Mouse (Mus musculus): Measurements from ENCODE around the gene Gramd4. TPM values are rescaled to one million over a fixed set of nuclear protein-coding genes. Genes with fewer than 3 reads are reported as not detected.

Gramd4 gene
- polyA plus RNA-seq, 1 experiment: 15.0 TPM

DNA sequence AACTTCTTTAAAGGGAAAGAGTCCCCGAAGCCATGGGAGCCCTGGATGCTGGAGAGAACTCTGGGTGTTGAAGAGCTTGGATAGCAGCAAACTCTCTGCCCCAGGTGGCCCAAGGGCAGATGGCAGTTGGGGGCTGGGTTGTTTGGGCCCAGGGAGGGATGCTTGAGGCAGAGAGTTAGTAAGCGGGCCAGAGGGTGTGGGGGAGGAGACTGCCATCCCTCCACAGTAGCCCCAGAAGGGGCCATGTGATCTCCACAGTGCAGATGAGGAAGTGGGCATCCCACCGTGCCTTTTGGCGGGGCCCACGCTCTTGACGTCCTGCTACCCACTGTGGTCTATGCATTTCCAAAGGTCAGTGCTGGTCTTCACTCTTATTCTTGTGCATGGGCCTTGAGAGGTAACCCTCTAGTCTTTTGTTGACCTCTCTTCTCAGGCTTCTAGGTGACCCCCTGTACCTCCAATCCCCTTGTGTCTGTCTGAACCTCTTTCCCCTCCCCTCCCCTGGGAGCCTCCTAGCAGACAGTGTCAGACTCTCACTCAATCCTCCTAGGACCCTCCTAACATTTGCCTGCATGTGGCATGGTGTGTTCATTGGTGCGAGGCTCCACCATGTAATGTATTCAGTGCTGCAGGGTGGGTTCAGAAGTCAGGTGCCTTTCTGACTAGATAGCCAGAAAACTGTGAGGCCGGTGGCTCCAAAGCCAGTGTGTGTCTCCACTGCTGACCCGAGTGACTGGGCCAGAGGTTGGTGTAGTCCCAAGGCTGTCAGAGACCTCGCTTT is 11.7 kb downstream of the Gramd4 start:
- H3K36me3 ChIP-seq (ENCODE audit: control insufficient read depth, insufficient read depth): no peaks in the 10 kb centered on the region
- H3ac ChIP-seq (ENCODE audit: control insufficient read depth, insufficient read length): no peak overlapping the region
- H3K4me3 ChIP-seq: no peak overlapping the region
- H3K79me2 ChIP-seq (ENCODE audit: control insufficient read depth, insufficient read depth): peaks cover 45% of the 10 kb centered on the region
- no peak overlapping the region for H3K4me2 ChIP-seq (ENCODE audit: low read depth)
- H3K27me3 ChIP-seq (ENCODE audit: control insufficient read depth, insufficient read depth, insufficient read length): no peaks in the 10 kb centered on the region
- TF ChIP-seq REST (IDR thresholded peaks at IDR 0.05; ENCODE audit: insufficient read depth, insufficient read length) (no peak), MAX (IDR thresholded peaks at IDR 0.05; ENCODE audit: low read depth) (no peak), TCF12 (IDR thresholded peaks at IDR 0.05; ENCODE audit: insufficient read depth, poor library complexity, severe bottlenecking) (no peak), E2F4 (IDR thresholded peaks at IDR 0.05; ENCODE audit: insufficient read depth) (no peak), USF1 (IDR thresholded peaks at IDR 0.05; ENCODE audit: low read depth) (no peak), TCF3 (IDR thresholded peaks at IDR 0.05; ENCODE audit: insufficient read length, low read depth) (no peak), MYOD1 (IDR thresholded peaks at IDR 0.05; ENCODE audit: control insufficient read depth in 1 of 3, insufficient read length in 2 of 3, low read depth in 2 of 3) (no peak), SRF (IDR thresholded peaks at IDR 0.05; ENCODE audit: control insufficient read depth, insufficient read length, low read depth) (no peak), POLR2A (IDR thresholded peaks at IDR 0.05; ENCODE audit: insufficient read length, low read depth) (no peak), CEBPB (IDR thresholded peaks at IDR 0.05; ENCODE audit: insufficient read depth, poor library complexity, severe bottlenecking) (no peak), POLR2AphosphoS2 (IDR thresholded peaks at IDR 0.05; ENCODE audit: insufficient read length, low read depth) (no peak), MYOG (IDR thresholded peaks at IDR 0.05; ENCODE audit: control insufficient read depth in 1 of 3, insufficient read depth in 1 of 3, insufficient read length in 2 of 3, low read depth in 2 of 3) (no peak)

- TF ChIP-seq E2F4 (IDR thresholded peaks at IDR 0.05; ENCODE audit: insufficient read depth): no peak
- no peak for TF ChIP-seq TCF12 (IDR thresholded peaks at IDR 0.05; ENCODE audit: insufficient read depth, poor library complexity, severe bottlenecking)
- no peak for TF ChIP-seq POLR2A (IDR thresholded peaks at IDR 0.05; ENCODE audit: insufficient read length, low read depth)
- TF ChIP-seq USF1 (IDR thresholded peaks at IDR 0.05; ENCODE audit: low read depth): no peak
- TF ChIP-seq MAX (IDR thresholded peaks at IDR 0.05; ENCODE audit: low read depth): no peak
- TF ChIP-seq POLR2AphosphoS2 (IDR thresholded peaks at IDR 0.05; ENCODE audit: insufficient read length, low read depth): no peak
- TF ChIP-seq SRF (IDR thresholded peaks at IDR 0.05; ENCODE audit: control insufficient read depth, insufficient read length, low read depth): no peak
- no peak for TF ChIP-seq MYOG (IDR thresholded peaks at IDR 0.05; ENCODE audit: control insufficient read depth in 1 of 3, insufficient read depth in 1 of 3, insufficient read length in 2 of 3, low read depth in 2 of 3)
- no peak for TF ChIP-seq MYOD1 (IDR thresholded peaks at IDR 0.05; ENCODE audit: control insufficient read depth in 1 of 3, insufficient read length in 2 of 3, low read depth in 2 of 3)
- no peak for TF ChIP-seq CEBPB (IDR thresholded peaks at IDR 0.05; ENCODE audit: insufficient read depth, poor library complexity, severe bottlenecking)
- no peak for TF ChIP-seq REST (IDR thresholded peaks at IDR 0.05; ENCODE audit: insufficient read depth, insufficient read length)
- no peak for TF ChIP-seq TCF3 (IDR thresholded peaks at IDR 0.05; ENCODE audit: insufficient read length, low read depth)
- no peak overlapping the region for H3K4me3 ChIP-seq
- H3K36me3 ChIP-seq (ENCODE audit: control insufficient read depth, insufficient read depth): no peaks in the 10 kb centered on the region
Measured at GRCm38 (mm10) chr15:86070368-86070767, 12.9 kb downstream of the Gramd4 start.

DNA sequence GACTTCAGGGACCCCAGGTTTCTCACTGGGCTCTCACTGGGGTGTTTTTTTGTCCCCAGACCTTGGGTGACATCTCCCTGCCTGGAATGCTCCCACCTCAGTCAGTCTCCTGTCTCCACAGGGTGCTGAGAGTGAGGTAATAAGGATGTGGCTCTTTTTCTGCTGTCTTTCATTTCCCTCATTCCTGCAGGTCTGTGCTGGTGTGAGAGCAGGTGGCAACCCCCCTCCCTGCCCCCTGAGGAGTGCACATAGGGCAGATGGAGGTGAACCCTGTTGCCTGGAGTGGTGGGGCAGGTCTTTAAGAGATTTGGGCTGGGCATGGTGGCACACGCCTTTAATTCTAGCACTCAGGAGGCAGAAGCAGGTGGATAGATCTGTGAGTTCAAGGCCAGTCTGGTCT is 13.7 kb downstream of the Gramd4 start:
- Histone ChIP-seq H3K79me2 (ENCODE audit: control insufficient read depth, insufficient read depth) (peaks cover 31% of the 10 kb centered on the region), H3K27me3 (ENCODE audit: control insufficient read depth, insufficient read depth, insufficient read length) (no peaks in the 10 kb centered on the region), H3ac (ENCODE audit: control insufficient read depth, insufficient read length) (no peak overlapping the region), H3K4me3 (no peak overlapping the region), H3K36me3 (ENCODE audit: control insufficient read depth, insufficient read depth) (no peaks in the 10 kb centered on the region), H3K4me2 (ENCODE audit: low read depth) (no peak overlapping the region)
- no peak for TF ChIP-seq MYOG (IDR thresholded peaks at IDR 0.05; ENCODE audit: control insufficient read depth in 1 of 3, insufficient read depth in 1 of 3, insufficient read length in 2 of 3, low read depth in 2 of 3)

More at GRCm38 (mm10) chr15:86070368-86070767, 12.9 kb downstream of the Gramd4 start:
- Histone ChIP-seq H3ac (ENCODE audit: control insufficient read depth, insufficient read length) (no peak overlapping the region), H3K79me2 (ENCODE audit: control insufficient read depth, insufficient read depth) (peaks cover 38% of the 10 kb centered on the region), H3K4me2 (ENCODE audit: low read depth) (no peak overlapping the region), H3K27me3 (ENCODE audit: control insufficient read depth, insufficient read depth, insufficient read length) (no peaks in the 10 kb centered on the region)

GRCm38 (mm10) chr15:86074171-86074937 is 16.9 kb downstream of the Gramd4 start:
- Histone ChIP-seq H3K4me3 (no peak overlapping the region), H3K36me3 (ENCODE audit: control insufficient read depth, insufficient read depth) (no peaks in the 10 kb centered on the region), H3K79me2 (ENCODE audit: control insufficient read depth, insufficient read depth) (peaks cover 43% of the 10 kb centered on the region), H3ac (ENCODE audit: control insufficient read depth, insufficient read length) (no peak overlapping the region), H3K4me2 (ENCODE audit: low read depth) (no peak overlapping the region), H3K27me3 (ENCODE audit: control insufficient read depth, insufficient read depth, insufficient read length) (no peaks in the 10 kb centered on the region)
- TF ChIP-seq POLR2AphosphoS2 (IDR thresholded peaks at IDR 0.05; ENCODE audit: insufficient read length, low read depth): no peak
- peak in 1 of 3 experiments; percentile 57 for TF ChIP-seq MYOD1 (IDR thresholded peaks at IDR 0.05; ENCODE audit: control insufficient read depth in 1 of 3, insufficient read length in 2 of 3, low read depth in 2 of 3)

Data from myocyte (in vitro differentiated cells).